Mouse (Mus musculus): Measurements from ENCODE around the gene Tnfaip2. TPM values are rescaled to one million over a fixed set of nuclear protein-coding genes. Genes with fewer than 3 reads are reported as not detected.

The Tnfaip2 gene
- 7.7 and 11.2 TPM in 2 replicates for polyA plus RNA-seq (2014; fragmentation: Nextera tagmentation; extraction: Ambion mirVana)

DNA sequence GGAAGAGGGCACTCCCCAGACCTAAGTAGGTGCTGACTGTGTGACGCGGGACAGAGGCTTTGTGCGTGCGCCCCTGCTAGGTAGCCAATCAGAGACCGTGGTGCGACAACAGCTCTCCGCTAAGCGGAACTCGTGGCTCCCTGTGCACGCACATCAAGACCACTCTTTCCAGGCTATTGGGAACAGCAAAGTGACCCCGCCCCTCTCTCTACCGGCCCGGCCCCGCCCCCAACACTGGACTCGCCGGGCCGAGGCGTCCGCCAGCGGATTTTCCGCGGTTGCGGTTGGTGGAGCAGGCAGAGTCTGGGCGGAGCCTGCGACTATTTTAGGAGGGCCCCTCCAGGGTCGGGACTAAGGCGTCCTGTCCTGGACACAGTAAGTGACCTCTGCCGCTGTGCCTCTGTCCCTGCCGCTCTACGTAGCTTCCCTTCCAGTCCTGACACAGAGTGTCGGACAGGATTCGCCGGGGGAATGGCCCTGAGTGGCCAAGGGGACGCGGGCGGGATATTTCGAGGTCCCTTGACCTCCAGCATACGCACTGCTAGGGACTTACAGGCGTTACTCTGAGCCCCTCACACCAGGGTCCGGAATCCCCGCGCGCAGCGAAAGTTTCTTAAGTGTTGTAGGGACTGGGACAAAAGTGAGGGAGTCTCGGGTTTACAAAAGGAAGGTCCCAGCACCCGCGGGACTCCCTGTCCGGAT lies at the start of gene Tnfaip2:
Gene Tnfaip2, plus strand, starts transcription at position 161 of the 702 bp plus-strand sequence.
- H3K9ac ChIP-seq (ENCODE audit: low read depth, low read length) = peak within 1 kb of the TSS; percentile 67; the same call in 1 of the 2 replicates
- WGBS (ENCODE audit: insufficient replicate concordance) = 1% methylated on average over 48 of the region's 48 CpGs
- H3K9me3 ChIP-seq (replicated peaks; ENCODE audit: control insufficient read depth, low read length) = no peaks in the 10 kb centered on the region
- peak within 1 kb of the TSS; percentile 50; the same call in 1 of the 2 replicates for H3K27ac ChIP-seq (ENCODE audit: low read depth, low read length)
- peak; percentile 82 for ATAC-seq (replicated peaks; ENCODE audit: insufficient number of reproducible peaks, low FRiP score, low TSS enrichment)
- peaks cover 17% of the 10 kb centered on the region for H3K4me1 ChIP-seq (ENCODE audit: control insufficient read depth, insufficient read depth, low read length)
- H3K4me2 ChIP-seq = peak within 1 kb of the TSS; percentile 89
- H3K4me3 ChIP-seq (ENCODE audit: low read depth, low read length) = peak within 1 kb of the TSS; percentile 52
- H3K36me3 ChIP-seq (ENCODE audit: control insufficient read depth, insufficient read depth, low read length) = no peaks in the 10 kb centered on the region
- H3K27me3 ChIP-seq (ENCODE audit: control insufficient read depth, insufficient read depth, low read length) = peaks cover 82% of the 10 kb centered on the region

DNA sequence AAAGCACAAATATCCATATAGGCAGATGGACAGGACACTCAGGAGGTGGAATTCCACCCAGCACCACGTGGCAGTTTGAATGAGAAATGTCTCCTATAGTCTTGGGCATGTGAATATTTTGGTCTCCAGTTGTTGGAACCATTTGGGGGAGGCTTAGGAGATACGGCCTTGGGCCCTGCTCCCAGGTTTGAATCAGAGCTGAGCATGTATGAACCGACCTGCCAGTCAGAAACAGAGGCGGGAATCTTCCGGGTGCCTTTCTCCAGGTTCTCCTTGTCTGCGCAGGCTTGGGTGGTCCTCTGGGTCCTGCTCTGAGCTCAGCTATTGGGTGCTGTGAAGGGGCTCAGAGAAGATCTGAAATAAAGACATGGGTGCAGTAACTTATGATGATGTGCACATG lies 48.3 kb upstream of the Tnfaip2 start:
- no peak overlapping the region for H3K27ac ChIP-seq (ENCODE audit: low read depth, low read length)
- no peaks in the 10 kb centered on the region for H3K9me3 ChIP-seq (replicated peaks; ENCODE audit: control insufficient read depth, low read length)
- no peak overlapping the region for H3K9ac ChIP-seq (ENCODE audit: low read depth, low read length)
- WGBS (ENCODE audit: insufficient replicate concordance) = 76% methylated on average over 6 of the region's 6 CpGs
- no peak overlapping the region for H3K4me2 ChIP-seq
- 0 out of 2 replicates have a peak, but pooled peaks cover 4% of the 10 kb centered on the region for H3K4me1 ChIP-seq (ENCODE audit: control insufficient read depth, insufficient read depth, low read length)
- H3K4me3 ChIP-seq (ENCODE audit: low read depth, low read length) = no peak overlapping the region
- no peaks in the 10 kb centered on the region for H3K27me3 ChIP-seq (ENCODE audit: control insufficient read depth, insufficient read depth, low read length)
- no peak for ATAC-seq (replicated peaks; ENCODE audit: insufficient number of reproducible peaks, low FRiP score, low TSS enrichment)
- H3K36me3 ChIP-seq (ENCODE audit: control insufficient read depth, insufficient read depth, low read length) = no peaks in the 10 kb centered on the region

DNA sequence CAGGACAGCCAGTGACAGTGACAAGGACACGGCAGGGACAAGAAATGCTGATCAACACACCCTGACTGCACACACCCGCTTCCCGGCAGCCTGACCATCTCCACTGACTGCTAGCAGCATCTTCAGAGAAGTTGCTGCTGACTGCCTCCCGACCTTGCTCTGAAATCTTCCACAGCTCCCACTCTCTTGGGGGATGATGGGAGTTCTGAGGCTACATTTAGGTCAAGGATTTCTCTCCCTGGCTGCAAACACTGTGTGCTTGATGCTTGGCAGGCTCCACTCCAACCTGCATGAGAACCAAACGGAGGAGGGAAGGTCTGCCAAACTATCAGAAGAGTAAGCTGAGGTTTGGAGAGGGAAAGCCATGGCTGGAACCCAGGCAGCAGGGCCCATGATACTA lies 45.3 kb upstream of the Tnfaip2 start:
- no peak for ATAC-seq (replicated peaks; ENCODE audit: insufficient number of reproducible peaks, low FRiP score, low TSS enrichment)
- 57% methylated on average over 5 of the region's 5 CpGs for WGBS (ENCODE audit: insufficient replicate concordance)
- H3K4me2 ChIP-seq = no peak overlapping the region
- H3K4me1 ChIP-seq (ENCODE audit: control insufficient read depth, insufficient read depth, low read length) = peaks cover 4% of the 10 kb centered on the region; the same call in 1 of the 2 replicates
- H3K9ac ChIP-seq (ENCODE audit: low read depth, low read length) = no peak overlapping the region
- no peak overlapping the region for H3K27ac ChIP-seq (ENCODE audit: low read depth, low read length)
- H3K36me3 ChIP-seq (ENCODE audit: control insufficient read depth, insufficient read depth, low read length) = no peaks in the 10 kb centered on the region
- no peaks in the 10 kb centered on the region for H3K9me3 ChIP-seq (replicated peaks; ENCODE audit: control insufficient read depth, low read length)
- H3K4me3 ChIP-seq (ENCODE audit: low read depth, low read length) = no peak overlapping the region
- H3K27me3 ChIP-seq (ENCODE audit: control insufficient read depth, insufficient read depth, low read length) = no peaks in the 10 kb centered on the region; the same call in 1 of the 2 replicates

DNA sequence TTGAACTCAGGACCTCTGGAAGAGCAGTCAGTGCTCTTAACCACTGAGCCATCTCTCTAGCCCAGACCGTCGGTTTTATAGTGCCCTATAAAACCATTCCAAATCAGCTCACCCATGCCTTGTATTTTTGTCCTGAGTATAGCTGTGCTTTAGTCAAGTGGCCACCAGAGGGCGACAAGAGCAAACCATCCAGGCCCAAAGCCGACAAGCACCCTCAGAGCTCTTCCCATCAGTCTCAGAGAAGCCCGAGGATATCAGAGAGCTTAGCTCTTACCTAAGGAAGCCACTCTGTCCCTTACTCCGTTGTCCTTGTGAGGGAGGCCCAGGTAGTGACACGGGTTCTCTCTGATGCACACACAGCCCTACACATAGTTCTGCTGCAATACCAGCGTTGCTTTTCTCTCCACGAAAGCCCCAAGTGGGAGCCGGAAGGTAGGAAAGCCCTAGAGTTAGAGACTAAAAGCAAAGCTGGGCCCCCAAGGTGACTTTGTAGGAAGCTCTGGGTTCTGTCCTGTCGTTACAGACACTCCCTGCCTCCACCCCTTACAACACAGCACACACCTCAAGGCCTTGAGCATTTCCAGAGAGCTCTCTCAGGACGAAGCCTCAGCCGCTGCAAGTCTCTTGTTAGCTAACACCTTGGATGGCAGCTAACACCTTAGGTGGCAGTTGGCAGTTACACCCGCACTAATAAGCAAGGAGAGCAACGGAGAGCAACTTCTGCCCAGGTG lies 40.6 kb upstream of the Tnfaip2 start:
- no peak for ATAC-seq (replicated peaks; ENCODE audit: insufficient number of reproducible peaks, low FRiP score, low TSS enrichment)
- Histone ChIP-seq H3K27ac (ENCODE audit: low read depth, low read length) (no peak overlapping the region), H3K27me3 (ENCODE audit: control insufficient read depth, insufficient read depth, low read length) (peaks cover 15% of the 10 kb centered on the region), H3K4me3 (ENCODE audit: low read depth, low read length) (no peak overlapping the region), H3K36me3 (ENCODE audit: control insufficient read depth, insufficient read depth, low read length) (no peaks in the 10 kb centered on the region), H3K9me3 (replicated peaks; ENCODE audit: control insufficient read depth, low read length) (no peaks in the 10 kb centered on the region), H3K4me1 (ENCODE audit: control insufficient read depth, insufficient read depth, low read length) (peaks cover 6% of the 10 kb centered on the region), H3K4me2 (peak overlapping the region; percentile 23; the same call in 1 of the 2 replicates), H3K9ac (ENCODE audit: low read depth, low read length) (peak overlapping the region; percentile 29; the same call in 1 of the 2 replicates)
- WGBS (ENCODE audit: insufficient replicate concordance) = 16% methylated on average over 15 of the region's 15 CpGs

DNA sequence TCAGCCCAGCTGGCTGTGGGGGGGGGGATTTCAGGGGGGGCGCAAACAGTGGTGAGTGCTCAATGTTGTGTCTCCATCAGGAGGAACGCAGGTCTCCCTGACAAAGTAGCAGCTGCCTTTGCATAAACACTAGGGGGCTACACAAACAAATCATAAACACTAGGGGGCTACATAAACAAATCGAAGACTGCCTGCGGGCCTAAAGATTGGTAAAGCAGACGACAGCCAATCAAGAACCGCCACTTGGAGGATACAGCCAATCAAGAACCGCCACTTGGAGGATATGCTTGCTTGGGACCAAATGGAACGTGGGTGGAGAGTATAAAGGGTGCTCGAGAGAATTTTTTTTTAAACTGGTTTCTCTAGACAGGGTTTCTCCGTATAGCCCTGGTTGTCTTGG lies 37.4 kb upstream of the Tnfaip2 start:
- no peak overlapping the region for H3K4me3 ChIP-seq (ENCODE audit: low read depth, low read length)
- H3K9ac ChIP-seq (ENCODE audit: low read depth, low read length) = no peak overlapping the region
- H3K27me3 ChIP-seq (ENCODE audit: control insufficient read depth, insufficient read depth, low read length) = peaks cover 43% of the 10 kb centered on the region
- H3K9me3 ChIP-seq (replicated peaks; ENCODE audit: control insufficient read depth, low read length) = no peaks in the 10 kb centered on the region
- 57% methylated on average over 10 of the region's 10 CpGs for WGBS (ENCODE audit: insufficient replicate concordance)
- no peaks in the 10 kb centered on the region for H3K36me3 ChIP-seq (ENCODE audit: control insufficient read depth, insufficient read depth, low read length)
- no peak for ATAC-seq (replicated peaks; ENCODE audit: insufficient number of reproducible peaks, low FRiP score, low TSS enrichment)
- no peak overlapping the region for H3K4me2 ChIP-seq
- peaks cover 6% of the 10 kb centered on the region for H3K4me1 ChIP-seq (ENCODE audit: control insufficient read depth, insufficient read depth, low read length)
- H3K27ac ChIP-seq (ENCODE audit: low read depth, low read length) = no peak overlapping the region

DNA sequence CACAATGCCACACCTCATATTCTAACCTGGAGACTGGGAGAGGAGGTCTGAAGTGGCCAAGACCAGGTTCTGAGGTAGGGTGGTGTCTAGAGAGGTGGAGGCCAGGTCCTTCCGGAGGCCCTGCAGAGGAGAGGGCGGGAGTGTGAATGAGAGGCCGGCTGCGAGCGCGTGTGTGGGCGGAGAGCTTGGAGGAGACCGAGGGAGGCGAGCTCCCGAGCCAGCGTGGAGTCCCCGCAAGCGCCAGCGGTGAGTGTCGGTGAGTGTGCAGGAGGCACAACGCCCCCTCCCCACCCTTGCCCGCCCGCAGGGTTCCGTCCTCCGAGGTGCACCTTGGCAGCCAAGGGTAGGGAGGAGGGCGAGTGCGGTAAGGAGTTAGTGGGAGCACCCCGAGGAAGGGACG lies 35.6 kb upstream of the Tnfaip2 start, which contains the start of gene Lbhd2:
Gene Lbhd2, plus strand, starts transcription at position 188 of the 400 bp plus-strand sequence.
- Histone ChIP-seq H3K4me1 (ENCODE audit: control insufficient read depth, insufficient read depth, low read length) (peaks cover 6% of the 10 kb centered on the region), H3K4me2 (peak within 1 kb of the TSS; percentile 54), H3K9ac (ENCODE audit: low read depth, low read length) (no peak within 1 kb of the TSS), H3K4me3 (ENCODE audit: low read depth, low read length) (peak within 1 kb of the TSS; percentile 25), H3K27ac (ENCODE audit: low read depth, low read length) (no peak within 1 kb of the TSS), H3K27me3 (ENCODE audit: control insufficient read depth, insufficient read depth, low read length) (peaks cover 49% of the 10 kb centered on the region), H3K36me3 (ENCODE audit: control insufficient read depth, insufficient read depth, low read length) (no peaks in the 10 kb centered on the region), H3K9me3 (replicated peaks; ENCODE audit: control insufficient read depth, low read length) (no peaks in the 10 kb centered on the region)
- ATAC-seq (replicated peaks; ENCODE audit: insufficient number of reproducible peaks, low FRiP score, low TSS enrichment) = no peak
- 1% methylated on average over 24 of the region's 24 CpGs for WGBS (ENCODE audit: insufficient replicate concordance)

DNA sequence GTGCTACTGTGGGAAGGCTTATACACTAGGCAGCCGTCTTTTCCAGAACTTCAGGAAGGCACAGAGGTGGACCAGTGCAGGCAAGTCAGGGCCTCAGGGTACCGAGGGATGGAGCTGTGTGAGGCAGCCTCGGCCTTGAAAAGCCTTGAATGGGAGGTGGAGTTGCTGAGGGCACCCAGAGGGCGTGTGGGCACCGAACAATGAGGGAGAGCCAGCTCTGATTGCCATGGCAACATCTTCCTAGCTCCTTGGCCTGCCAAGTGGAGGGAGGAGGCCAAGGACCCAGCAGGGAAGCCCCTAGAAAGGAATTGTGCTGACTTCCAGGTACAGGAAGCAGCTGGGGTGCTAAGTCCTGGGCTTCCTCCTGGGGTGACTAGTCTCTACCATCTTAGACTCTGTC lies 32.7 kb upstream of the Tnfaip2 start:
- H3K4me2 ChIP-seq = no peak overlapping the region
- H3K4me3 ChIP-seq (ENCODE audit: low read depth, low read length) = no peak overlapping the region
- 39% methylated on average over 5 of the region's 5 CpGs for WGBS (ENCODE audit: insufficient replicate concordance)
- H3K36me3 ChIP-seq (ENCODE audit: control insufficient read depth, insufficient read depth, low read length) = no peaks in the 10 kb centered on the region
- peaks cover 46% of the 10 kb centered on the region for H3K27me3 ChIP-seq (ENCODE audit: control insufficient read depth, insufficient read depth, low read length)
- peaks cover 18% of the 10 kb centered on the region for H3K4me1 ChIP-seq (ENCODE audit: control insufficient read depth, insufficient read depth, low read length)
- no peaks in the 10 kb centered on the region for H3K9me3 ChIP-seq (replicated peaks; ENCODE audit: control insufficient read depth, low read length)
- no peak overlapping the region for H3K9ac ChIP-seq (ENCODE audit: low read depth, low read length)
- no peak overlapping the region for H3K27ac ChIP-seq (ENCODE audit: low read depth, low read length)
- no peak for ATAC-seq (replicated peaks; ENCODE audit: insufficient number of reproducible peaks, low FRiP score, low TSS enrichment)

DNA sequence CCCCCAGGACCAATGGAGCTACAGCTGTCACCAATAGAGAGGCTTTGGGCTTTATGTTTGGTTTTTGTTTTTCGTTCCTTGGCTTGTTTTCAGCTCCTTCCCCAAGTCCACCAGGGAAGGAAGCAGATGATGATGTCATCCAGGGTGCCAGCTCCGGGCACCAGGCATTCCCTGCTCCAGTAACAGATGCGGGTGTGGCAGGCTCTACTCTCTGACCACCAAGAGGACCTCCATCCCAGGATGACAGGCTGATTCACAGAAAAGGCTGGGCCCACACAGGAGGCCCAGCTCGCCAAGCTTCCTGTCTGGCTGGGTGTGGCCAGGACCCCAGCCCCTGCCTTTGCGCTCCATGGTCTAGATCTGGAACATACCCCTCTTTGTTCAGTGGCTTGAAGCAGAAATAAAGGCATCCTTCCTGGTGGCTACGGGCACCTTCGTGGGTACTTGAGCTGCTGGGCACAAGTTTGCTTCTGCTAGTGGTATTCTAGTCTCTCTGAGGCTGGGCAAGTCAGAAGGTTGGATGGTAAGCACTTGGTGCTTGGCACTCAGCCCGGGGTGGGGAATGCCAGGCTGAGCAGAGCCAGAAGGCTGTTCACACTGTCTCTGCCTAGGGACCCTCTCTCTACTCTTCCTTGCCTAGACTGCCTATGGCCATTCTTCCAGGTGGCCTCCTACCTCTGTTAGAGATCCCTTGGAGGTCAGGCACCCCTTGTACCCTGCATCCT lies 30.5 kb upstream of the Tnfaip2 start:
- ATAC-seq (replicated peaks; ENCODE audit: insufficient number of reproducible peaks, low FRiP score, low TSS enrichment) = no peak
- H3K36me3 ChIP-seq (ENCODE audit: control insufficient read depth, insufficient read depth, low read length) = no peaks in the 10 kb centered on the region

More for the DNA sequence above, 30.5 kb upstream of the Tnfaip2 start:
- Histone ChIP-seq H3K4me2 (no peak overlapping the region), H3K9me3 (replicated peaks; ENCODE audit: control insufficient read depth, low read length) (no peaks in the 10 kb centered on the region), H3K27ac (ENCODE audit: low read depth, low read length) (no peak overlapping the region), H3K27me3 (ENCODE audit: control insufficient read depth, insufficient read depth, low read length) (peaks cover 33% of the 10 kb centered on the region), H3K9ac (ENCODE audit: low read depth, low read length) (no peak overlapping the region), H3K4me1 (ENCODE audit: control insufficient read depth, insufficient read depth, low read length) (peaks cover 15% of the 10 kb centered on the region), H3K4me3 (ENCODE audit: low read depth, low read length) (no peak overlapping the region)
- 73% methylated on average over 8 of the region's 8 CpGs for WGBS (ENCODE audit: insufficient replicate concordance)
